ENCODE assay signal across 11 mouse cellular contexts in genomic region chr16:37779651-37780280, GRCm38 (mm10). TPM values are rescaled to one million over a fixed set of nuclear protein-coding genes. Genes with fewer than 3 reads are reported as not detected.
DNase-seq lines count a peak whose midpoint lies in the region; ATAC-seq and TF ChIP-seq lines count a peak whose summit lies in the region.
"Had no signal": no experiment of that assay in that cellular context is flagged by ENCODE, and none has a peak within 500 bp of the region (broad histone marks: within the 10 kb centered on the region; RNA-seq: fewer than 3 reads in every experiment).

No protein-coding gene starts in this region.

- peak overlapping the region; percentile 15 to 98; a peak in 3 of 4 replicates for H3K4me3 ChIP-seq in heart, embryonic 14.5 days (ENCODE audit: control insufficient read depth in 1 of 2, insufficient read depth in 1 of 2, low read depth in 1 of 2, low read length in 2 of 2)
- no peak overlapping the region for H3K4me3 ChIP-seq in layer of hippocampus, adult 2 months
- H3K4me3 ChIP-seq in embryonic facial prominence, embryonic 15.5 days (replicated peaks) = peak overlapping the region; percentile 89
- H3K4me3 ChIP-seq in myocyte = no peak overlapping the region
- H3K4me3 ChIP-seq: forebrain, embryonic 15.5 days had no signal

- no peak for TF ChIP-seq POLR2A in myocyte (IDR thresholded peaks at IDR 0.05; ENCODE audit: insufficient read length, low read depth)

- H3K4me2 ChIP-seq in heart, embryonic 14.5 days (ENCODE audit: low read length) = peak overlapping the region; percentile 64
- peak overlapping the region; percentile 63 for H3K4me2 ChIP-seq in embryonic facial prominence, embryonic 15.5 days (replicated peaks)
- peak overlapping the region; percentile 85 for H3K4me2 ChIP-seq in myocyte (ENCODE audit: low read depth)

- WGBS in heart, embryonic 14.5 days = 72% methylated on average over 7 of the region's 7 CpGs
- 55% methylated on average over 7 of the region's 7 CpGs for WGBS in embryonic facial prominence, embryonic 15.5 days

- ATAC-seq in heart, embryonic 14.5 days (ENCODE audit: insufficient number of reproducible peaks, insufficient read depth, low FRiP score, low read depth) = no peak
- ATAC-seq in embryonic facial prominence, embryonic 15.5 days (ENCODE audit: insufficient number of reproducible peaks, low FRiP score, low TSS enrichment, low read depth) = no peak
- ATAC-seq in frontal cortex, adult (ENCODE audit: low TSS enrichment) = no peak
- ATAC-seq: forebrain, embryonic 15.5 days had no signal

- no peak for DNase-seq in heart, postnatal 10 days
- no peak for DNase-seq in layer of hippocampus, adult 2 months (ENCODE audit: low spot score in 2 of 2)
- no peak for DNase-seq in layer of hippocampus, adult 18-20 months (ENCODE audit: low spot score in 2 of 2)
- no peak for DNase-seq in frontal cortex, adult 2 months (ENCODE audit: extremely low spot score in 1 of 2, low spot score in 1 of 2)
- DNase-seq: cerebellum, adult 18-20 months; embryo, embryonic 11 days had no signal

- H3K36me3 ChIP-seq in heart, embryonic 14.5 days (ENCODE audit: control insufficient read depth, insufficient read depth, low read length) = peaks cover 43% of the 10 kb centered on the region
- H3K36me3 ChIP-seq in embryonic facial prominence, embryonic 15.5 days = 0 out of 2 replicates have a peak, but pooled peaks cover 20% of the 10 kb centered on the region
- H3K36me3 ChIP-seq in myocyte (ENCODE audit: control insufficient read depth, insufficient read depth) = peaks cover 18% of the 10 kb centered on the region
- H3K36me3 ChIP-seq: forebrain, embryonic 15.5 days had no signal

- peak overlapping the region in 1 of 2 experiments; percentile 33; a peak in 2 of 4 replicates for H3K27ac ChIP-seq in heart, embryonic 14.5 days (replicated peaks in 1 of 2; ENCODE audit: control insufficient read depth in 1 of 2, insufficient read depth in 1 of 2, low read depth in 2 of 2, low read length in 2 of 2)
- peak overlapping the region; percentile 18; the same call in 1 of the 2 replicates for H3K27ac ChIP-seq in layer of hippocampus, adult 2 months
- peak overlapping the region; percentile 66; the same call in 1 of the 2 replicates for H3K27ac ChIP-seq in embryonic facial prominence, embryonic 15.5 days (replicated peaks)
- H3K27ac ChIP-seq: forebrain, embryonic 15.5 days had no signal

- H3K4me1 ChIP-seq in heart, embryonic 14.5 days (ENCODE audit: control insufficient read depth in 2 of 2, insufficient read depth in 2 of 2, low read length in 2 of 2) = peaks cover 11 to 34% of the 10 kb centered on the region in 2 experiments
- H3K4me1 ChIP-seq in embryonic facial prominence, embryonic 15.5 days = peaks cover 34% of the 10 kb centered on the region

- H3ac ChIP-seq in myocyte (ENCODE audit: control insufficient read depth, insufficient read length) = no peak overlapping the region

- intact Hi-C loops in heart, postnatal 10 days (cut with DNase I) = loop anchor here (2.0 kb wide), 1 partner anchor 95 kb away; no protein-coding TSS in a partner anchor

- no peak for TF ChIP-seq CTCF in layer of hippocampus, adult 2 months (conservative IDR thresholded peaks at IDR 0.05)

- H3K9me3 ChIP-seq in heart, embryonic 14.5 days (ENCODE audit: control insufficient read depth, low read length) = no peaks in the 10 kb centered on the region
- no peaks in the 10 kb centered on the region for H3K9me3 ChIP-seq in embryonic facial prominence, embryonic 15.5 days (replicated peaks)
- H3K9me3 ChIP-seq: forebrain, embryonic 15.5 days had no signal

- H3K79me2 ChIP-seq in myocyte (ENCODE audit: control insufficient read depth, insufficient read depth) = peaks cover 74% of the 10 kb centered on the region

- no peaks in the 10 kb centered on the region for H3K27me3 ChIP-seq in heart, embryonic 14.5 days (ENCODE audit: control insufficient read depth, insufficient read depth, low read length)
- H3K27me3 ChIP-seq in embryonic facial prominence, embryonic 15.5 days = no peaks in the 10 kb centered on the region
- no peaks in the 10 kb centered on the region for H3K27me3 ChIP-seq in myocyte (ENCODE audit: control insufficient read depth, insufficient read depth, insufficient read length)
- H3K27me3 ChIP-seq: forebrain, embryonic 15.5 days had no signal

- H3K9ac ChIP-seq in heart, embryonic 14.5 days (ENCODE audit: low read length) = peak overlapping the region; percentile 99
- 0 out of 2 replicates have a peak overlapping the region, but pooled peaks have one; percentile 12 for H3K9ac ChIP-seq in embryonic facial prominence, embryonic 15.5 days
- H3K9ac ChIP-seq: forebrain, embryonic 15.5 days had no signal

TF ChIP-seq in myocyte, 11 proteins besides CTCF, POLR2A, EP300 and RAD21:
- no peak for TF ChIP-seq MAX (IDR thresholded peaks at IDR 0.05; ENCODE audit: low read depth)
- no peak for TF ChIP-seq CEBPB (IDR thresholded peaks at IDR 0.05; ENCODE audit: insufficient read depth, poor library complexity, severe bottlenecking)
- no peak for TF ChIP-seq MYOG (IDR thresholded peaks at IDR 0.05; ENCODE audit: control insufficient read depth in 1 of 3, insufficient read depth in 1 of 3, insufficient read length in 2 of 3, low read depth in 2 of 3)
- TF ChIP-seq TCF3 (IDR thresholded peaks at IDR 0.05; ENCODE audit: insufficient read length, low read depth) = no peak

RNA-seq across cellular contexts. Expression of gene Fstl1, which starts 3.1 kb away (rescaled TPM):
- polyA plus RNA-seq in heart, embryonic 14.5 days (2014; fragmentation: Nextera tagmentation; extraction: Ambion mirVana) = 537 and 600 TPM in 2 replicates
- 100 to 1,000 TPM; 352 to 420 TPM for total RNA-seq in heart, postnatal 10 days (2021)
- total RNA-seq in layer of hippocampus, adult 2 months (2021) = 10 to 100 TPM; 34.5 to 41.8 TPM
- 10 to 100 TPM; 31.3 to 34.0 TPM for total RNA-seq in layer of hippocampus, adult 18-20 months (2021)
- polyA plus RNA-seq in embryonic facial prominence, embryonic 15.5 days (2015; fragmentation: Nextera tagmentation; extraction: Ambion mirVana) = 725 and 741 TPM in 2 replicates
- 134 TPM for polyA plus RNA-seq in myocyte (2012; fragmentation: generic; extraction: Trizol)
- 18.1 and 23.0 TPM in 2 replicates for polyA plus RNA-seq in frontal cortex, adult 2 months (2012; rRNA removed)

Comparison
In these comparisons a context has a peak if more than half of its experiments do, and no peak if none do; other contexts are left out.
1. H3K4me3 ChIP-seq: peak in heart, embryonic 14.5 days (2 of 2) and embryonic facial prominence, embryonic 15.5 days (single experiment); none in layer of hippocampus, adult 2 months (single experiment) and myocyte (single experiment).
2. Peak in every context shown above with its lines, with median percentiles within 50 percentile points of each other: H3K4me2 ChIP-seq.